Mouse (Mus musculus): ENCODE data around the gene Itpr1.

- TF ChIP-seq CTCF (IDR thresholded peaks at IDR 0.05; ENCODE audit: low read depth, low read length): no peak
- no peak for TF ChIP-seq POLR2AphosphoS5 (IDR thresholded peaks at IDR 0.05; ENCODE audit: insufficient replicate concordance, low read depth, low read length)
These were observed 203.0 kb downstream of the Itpr1 start for GRCm38 (mm10) chr6:108415847-108416246.
